Mouse (Mus musculus) liver, adult 2 months (tissue): ENCODE data around the gene Rcor3. TPM values are rescaled to one million over a fixed set of nuclear protein-coding genes. Genes with fewer than 3 reads are reported as not detected.

Experiments
- DNase-seq: peaks from one replicate; pipeline ENCODE4 v3.0.0-alpha.2; 2011; ENCODE audit warnings: low read depth, low spot score; ENCODE audit errors: extremely low read depth
- H3K27ac ChIP-seq: fragments of 200-500 bp; replicated peaks from 2 replicates; pipeline ENCODE4 v1.5.1; 2012; ENCODE audit warnings: low read depth, mild to moderate bottlenecking, control low read depth, inconsistent platforms, low read length; ENCODE audit not compliant: insufficient read depth
- H3K27me3 ChIP-seq: fragments of 200-500 bp; 2 replicates; pipeline ENCODE4 v1.6.1; 2012; ENCODE audit warnings: mild to moderate bottlenecking, moderate library complexity, low read length, inconsistent platforms; ENCODE audit not compliant: control insufficient read depth, insufficient read depth
- H3K36me3 ChIP-seq: fragments of 200-500 bp; 2 replicates; pipeline ENCODE4 v1.6.1; 2012; ENCODE audit warnings: low read length, inconsistent platforms; ENCODE audit not compliant: control insufficient read depth, insufficient read depth
- H3K4me1 ChIP-seq: fragments of 200-500 bp; 2 replicates; pipeline ENCODE4 v1.6.1; 2011; ENCODE audit warnings: low read length; ENCODE audit not compliant: control insufficient read depth, insufficient read depth
- H3K4me3 ChIP-seq: fragments of 200-500 bp; 2 replicates; pipeline ENCODE4 v1.5.1; 2011; ENCODE audit warnings: low read depth, mild to moderate bottlenecking, control low read depth, low read length, moderate library complexity; ENCODE audit not compliant: insufficient read depth
- H3K79me2 ChIP-seq: fragments of 200-500 bp; 2 replicates; pipeline ENCODE4 v1.6.1; 2012; ENCODE audit warnings: inconsistent platforms, mild to moderate bottlenecking, low read length, moderate library complexity; ENCODE audit not compliant: control insufficient read depth, insufficient read depth
- H3K9ac ChIP-seq: fragments of 200-500 bp; 2 replicates; pipeline ENCODE4 v1.6.1; 2012; ENCODE audit warnings: low read depth, mild to moderate bottlenecking, control low read depth, inconsistent platforms, low read length
- CTCF ChIP-seq: fragments of 200-500 bp; IDR thresholded peaks from 2 replicates; pipeline ENCODE4 v1.5.1; 2011; ENCODE audit warnings: low read depth, low read length, control low read depth
- POLR2A ChIP-seq: fragments of 200-500 bp; IDR thresholded peaks from 2 replicates; pipeline ENCODE4 v1.6.1; 2011; ENCODE audit warnings: low read length, control low read depth; ENCODE audit not compliant: insufficient read depth; ENCODE audit errors: extremely low read depth
- WGBS: fragments of 180-500 bp; shearing (Covaris S2); methylation state at CpG from one replicate; pipeline ENCODE4 v1.1.7; 2018; 5-methylcytosine and 5-hydroxymethylcytosine counted together
- polyA plus RNA-seq: library from polyadenylated mRNA; depleted of rRNA; stranded (reverse); fragments of >200 nt; gene quantifications from 2 replicates; pipeline ENCODE4 v1.2.3, GENCODE M21; 2012; rRNA removed
- total RNA-seq: library from RNA; depleted of rRNA; stranded (reverse); fragments of >200 nt; gene quantifications from 2 replicates; pipeline ENCODE4 v1.2.3, GENCODE M21; 2014; rRNA removed

The Rcor3 gene
- total RNA-seq (10.9 and 11.5 TPM in 2 replicates), polyA plus RNA-seq (10.5 and 13.7 TPM in 2 replicates)

DNA sequence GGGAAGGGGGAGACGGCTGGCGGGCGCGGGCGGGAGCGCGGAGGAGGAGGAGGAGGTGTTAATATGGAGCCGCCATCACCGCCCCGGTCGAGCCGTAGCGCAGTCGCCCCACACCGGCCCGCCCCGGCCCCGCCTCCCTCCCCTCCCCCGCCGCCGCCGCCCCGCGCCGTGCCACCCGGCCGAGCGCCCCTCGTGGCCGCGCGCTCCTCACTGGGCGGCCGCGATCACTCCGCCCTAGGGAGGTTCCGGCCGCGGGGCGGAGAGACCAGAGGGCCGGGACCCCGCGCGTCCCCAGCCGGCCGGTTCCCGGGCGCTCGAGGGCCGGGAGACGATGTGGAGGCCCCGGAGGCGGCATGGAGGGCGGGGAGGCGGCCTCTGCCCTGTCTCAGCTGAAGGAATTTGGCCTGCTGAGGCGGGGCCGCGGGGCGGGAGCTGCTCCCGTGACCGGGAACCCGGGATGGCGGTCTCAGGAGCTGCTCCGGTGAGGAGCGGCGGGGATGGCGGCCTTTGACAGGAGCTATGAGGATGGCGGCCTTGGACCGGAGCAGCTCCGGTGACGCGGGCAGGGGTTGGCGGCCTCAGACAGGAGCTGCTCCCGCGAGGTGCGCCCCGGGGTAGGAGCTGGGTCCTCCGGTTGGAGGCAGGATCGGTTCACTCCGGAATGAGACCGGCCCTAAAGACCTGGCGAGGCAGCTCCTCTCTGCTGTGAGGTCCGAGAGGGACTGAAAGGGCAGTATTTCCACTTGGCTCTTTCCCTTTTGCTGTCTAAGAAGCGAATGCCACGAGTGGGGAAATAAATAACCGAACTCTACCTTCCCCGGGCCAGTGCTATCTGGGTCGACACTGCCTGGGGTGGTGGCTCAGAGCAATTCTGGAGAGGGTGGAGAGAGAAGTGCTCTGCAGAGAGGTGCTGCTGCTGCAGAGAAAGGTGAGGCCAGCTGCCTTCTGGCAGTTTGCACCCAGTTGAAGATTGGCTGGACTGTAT is at the start of gene Rcor3:
TSS of gene Rcor3 (minus strand) at position 137 of the 985 bp plus-strand sequence.
- Histone ChIP-seq H3K4me1 (peaks cover 2% of the 10 kb centered on the region), H3K79me2 (0 out of 2 replicates have a peak, but pooled peaks cover 2% of the 10 kb centered on the region), H3K4me3 (peak within 1 kb of the TSS; percentile 100), H3K27ac (peak within 1 kb of the TSS; percentile 97), H3K27me3 (no peaks in the 10 kb centered on the region), H3K36me3 (peaks cover 3% of the 10 kb centered on the region; the same call in 1 of the 2 replicates), H3K9ac (peak within 1 kb of the TSS; percentile 100)
- peak; percentile 54; the same call in 1 of the 2 replicates for TF ChIP-seq POLR2A
- peak; percentile 20; the same call in 1 of the 2 replicates for TF ChIP-seq CTCF
- peak; percentile 60 for DNase-seq
- under 1% methylated on average over 56 of the region's 88 CpGs for WGBS

DNA sequence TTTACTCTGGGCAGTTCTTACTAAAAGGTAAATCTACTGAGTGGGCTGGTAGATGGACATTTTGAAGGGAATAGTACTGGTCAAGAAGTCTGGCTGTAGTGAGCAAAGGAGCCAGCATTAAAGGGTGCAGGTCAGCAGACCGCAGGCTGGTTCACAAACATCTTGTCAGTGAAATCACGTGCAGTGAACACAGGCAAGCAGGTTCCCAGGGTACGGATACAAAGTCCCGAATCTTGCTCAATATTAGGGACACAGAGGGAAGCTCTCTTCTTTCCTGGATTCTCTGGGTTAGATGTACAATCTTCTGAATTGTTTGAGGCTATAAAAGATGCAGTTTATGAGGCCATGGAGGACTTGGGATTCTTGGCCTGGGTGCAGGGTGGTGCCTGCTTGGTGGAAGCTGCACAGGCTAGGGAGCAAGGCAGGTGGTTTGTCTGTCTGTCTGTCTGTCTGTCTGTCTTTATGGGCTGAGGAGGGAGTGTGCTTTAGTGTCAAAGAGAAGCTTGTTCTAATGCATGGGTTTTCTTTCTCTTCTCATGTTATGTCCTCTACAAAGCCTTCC is 43.9 kb upstream of the Rcor3 start:
- Histone ChIP-seq H3K4me3 (no peak overlapping the region), H3K9ac (no peak overlapping the region), H3K27ac (no peak overlapping the region), H3K4me1 (no peaks in the 10 kb centered on the region; the same call in 1 of the 2 replicates), H3K36me3 (no peaks in the 10 kb centered on the region), H3K27me3 (no peaks in the 10 kb centered on the region), H3K79me2 (no peaks in the 10 kb centered on the region)
- TF ChIP-seq POLR2A, result no peak
- TF ChIP-seq CTCF, result no peak
- 26% methylated on average over 4 of the region's 4 CpGs for WGBS
- DNase-seq, result peak; percentile 54

DNA sequence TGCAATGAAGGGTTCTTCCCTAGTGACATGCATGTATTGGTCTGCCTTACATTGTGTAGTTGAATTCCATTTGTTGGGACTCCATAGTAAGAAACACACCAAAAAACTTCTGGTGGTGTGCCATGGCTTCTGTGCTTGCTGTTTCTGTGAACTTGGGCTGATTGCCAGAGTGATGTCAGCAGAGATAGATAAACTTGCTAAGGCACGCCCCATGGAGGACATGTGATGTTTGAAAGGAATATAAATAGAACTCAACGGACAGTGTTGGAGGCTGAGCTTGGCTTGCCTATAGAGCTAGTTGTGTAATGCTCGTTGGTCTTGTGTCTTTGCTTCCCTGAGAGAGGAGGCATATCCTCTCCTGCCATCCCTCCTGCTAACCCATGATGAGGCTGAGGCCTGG is 42.0 kb upstream of the Rcor3 start:
- TF ChIP-seq POLR2A, result no peak
- TF ChIP-seq CTCF, result no peak
- 22% methylated on average over 3 of the region's 3 CpGs for whole genome bisulfite sequencing
- no peaks in the 10 kb centered on the region for H3K79me2 ChIP-seq
- H3K4me3 ChIP-seq, result no peak overlapping the region
- H3K9ac ChIP-seq, result no peak overlapping the region
- H3K27me3 ChIP-seq, result no peaks in the 10 kb centered on the region
- no peak overlapping the region for H3K27ac ChIP-seq
- no peaks in the 10 kb centered on the region; the same call in 1 of the 2 replicates for H3K4me1 ChIP-seq
- DNase-seq, result peak; percentile 45
- H3K36me3 ChIP-seq, result no peaks in the 10 kb centered on the region

DNA sequence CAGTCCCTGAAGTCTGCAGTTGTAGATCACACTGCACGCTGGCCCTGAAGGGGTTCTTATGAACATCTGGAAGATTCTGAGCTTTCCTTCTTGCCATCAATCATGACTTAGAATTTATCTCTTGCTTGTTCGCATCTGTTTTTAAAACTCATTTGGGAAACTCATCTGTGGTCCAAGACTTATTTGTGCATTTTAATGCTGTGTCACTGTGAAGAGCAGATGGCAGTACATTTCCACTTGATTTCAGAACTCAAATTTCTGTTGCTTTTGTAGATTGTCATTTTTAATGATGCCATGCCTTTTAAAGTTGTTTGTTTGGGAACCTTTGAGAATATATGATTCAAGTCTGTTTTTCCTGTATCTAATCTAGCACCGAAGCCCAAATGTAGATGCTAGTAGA is 33.6 kb upstream of the Rcor3 start:
- Histone ChIP-seq H3K79me2 (no peaks in the 10 kb centered on the region), H3K27me3 (no peaks in the 10 kb centered on the region), H3K4me3 (no peak overlapping the region), H3K36me3 (no peaks in the 10 kb centered on the region), H3K4me1 (no peaks in the 10 kb centered on the region), H3K9ac (no peak overlapping the region), H3K27ac (no peak overlapping the region)
- WGBS, result 83% methylated on average over 3 of the region's 3 CpGs
- DNase-seq, result no peak
- TF ChIP-seq POLR2A (no peak), CTCF (no peak)

DNA sequence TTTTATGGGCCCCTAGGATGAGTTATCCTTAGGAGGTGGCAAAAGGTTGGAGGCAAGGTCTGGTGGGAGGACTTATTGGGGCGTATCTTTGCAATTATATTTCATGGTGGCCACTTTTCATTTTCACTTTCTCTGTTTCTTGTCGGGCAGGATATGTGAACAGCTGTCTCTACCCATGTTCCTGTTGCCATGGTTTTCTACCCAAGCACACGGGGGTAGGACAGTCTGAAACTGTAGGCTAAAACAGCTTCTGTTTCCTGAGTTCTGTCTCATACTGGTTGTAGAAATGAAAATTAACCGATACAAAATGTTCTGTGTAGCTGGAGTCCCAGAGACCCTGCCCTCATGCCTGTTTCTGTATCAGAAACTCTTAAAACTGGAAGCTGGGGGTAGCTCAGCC is 13.3 kb upstream of the Rcor3 start:
- DNase-seq, result no peak
- Histone ChIP-seq H3K36me3 (no peaks in the 10 kb centered on the region), H3K27ac (no peak overlapping the region), H3K9ac (no peak overlapping the region), H3K27me3 (no peaks in the 10 kb centered on the region), H3K4me3 (no peak overlapping the region), H3K4me1 (no peaks in the 10 kb centered on the region), H3K79me2 (no peaks in the 10 kb centered on the region)
- TF ChIP-seq CTCF (no peak), POLR2A (no peak)
- 93% methylated on average over 4 of the region's 4 CpGs for WGBS
